Mouse (Mus musculus) retina, postnatal 7 days (tissue): Measurements from ENCODE around the gene Tas2r144.

ENCODE experiments used
- DNase-seq: peaks from one replicate; pipeline ENCODE4 v3.0.0-alpha.2; 2012; ENCODE audit warnings: low read depth, low spot score

Gene Tas2r144

GRCm38 (mm10) chr6:42215028-42215427 lies at the start of gene Tas2r144:
Gene Tas2r144 (plus strand): TSS chr6:42215328.
- DNase-seq, result no peak

DNA sequence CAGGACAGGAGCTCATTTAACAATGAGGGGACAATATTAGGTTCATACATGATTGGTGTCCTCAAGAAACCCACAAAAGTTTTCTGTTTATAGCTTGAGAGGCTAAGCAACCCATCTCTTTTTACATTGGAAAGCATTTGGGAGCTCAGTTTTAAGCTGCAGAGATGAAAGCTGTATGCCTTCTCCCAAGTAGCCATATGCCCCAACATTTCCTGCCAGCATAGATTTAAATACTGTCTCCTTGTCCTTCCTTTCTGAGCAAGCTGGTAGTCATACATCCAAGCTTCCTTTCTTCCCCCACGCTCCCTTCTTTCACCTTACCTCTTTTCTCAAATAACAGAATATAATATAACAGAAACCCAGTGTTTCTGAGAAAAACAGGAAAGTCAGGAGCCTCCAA lies 32.7 kb upstream of the Tas2r144 start:
- no peak for DNase-seq

DNA sequence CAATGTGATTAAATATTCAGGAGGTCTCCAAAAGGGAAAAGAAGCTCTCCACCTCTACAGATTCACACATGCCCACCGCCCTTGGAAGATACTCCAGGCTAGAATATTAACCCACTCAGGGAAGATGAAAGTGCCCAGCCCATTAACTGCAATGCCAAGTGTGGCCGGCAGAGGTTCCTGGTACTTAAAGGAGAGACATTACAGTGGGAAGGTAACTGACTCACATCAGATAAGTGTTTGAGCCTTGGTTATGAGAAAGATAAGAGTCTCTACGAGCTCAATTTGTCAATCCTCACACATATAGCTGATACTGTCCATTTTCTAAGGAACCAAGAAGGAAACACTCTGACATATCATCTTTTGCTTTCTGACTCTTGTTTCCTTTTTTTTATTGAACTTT lies 28.9 kb upstream of the Tas2r144 start:
- DNase-seq, result no peak

- DNase-seq, result no peak
Measured at GRCm38 (mm10) chr6:42197710-42198109, 17.4 kb upstream of the Tas2r144 start.

DNA sequence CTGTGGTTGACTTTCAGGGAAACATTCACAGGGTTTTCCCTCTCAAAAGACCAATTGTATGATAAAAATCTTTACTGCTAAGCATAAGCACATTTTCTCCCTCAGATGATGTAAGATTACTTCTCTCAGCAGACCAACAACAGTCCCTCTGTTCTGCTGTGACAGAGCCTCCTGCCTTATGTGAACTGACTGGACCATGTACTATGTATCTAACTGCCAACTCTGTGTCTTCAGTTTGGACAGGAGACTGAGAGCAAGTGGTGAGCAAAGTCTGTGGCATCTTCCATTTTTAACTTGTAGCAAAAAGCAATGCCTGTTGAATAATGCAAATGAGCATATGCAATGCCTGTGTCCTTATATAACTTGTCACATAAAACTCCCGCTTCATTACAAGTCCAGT lies 15.6 kb upstream of the Tas2r144 start:
- DNase-seq, result no peak

DNA sequence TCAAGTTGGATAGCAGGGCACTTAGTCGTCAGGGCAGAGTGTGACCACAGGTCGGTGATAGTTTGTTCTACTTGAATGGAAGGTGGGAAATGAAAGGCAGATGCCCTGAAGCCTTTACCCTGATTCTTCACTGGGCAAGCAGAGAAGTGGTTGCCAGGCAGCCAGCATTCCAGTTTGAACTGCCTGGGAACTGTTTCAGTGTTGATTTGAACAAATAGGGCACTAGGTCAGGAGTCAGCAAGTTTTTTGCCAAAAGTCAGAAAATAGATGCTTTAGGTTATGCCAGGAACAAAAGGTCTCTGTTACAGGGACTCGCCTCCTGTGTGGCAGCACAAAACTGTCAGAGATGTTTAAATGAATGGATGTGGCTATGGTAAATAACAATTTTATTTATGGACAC lies 7.2 kb downstream of the Tas2r144 start:
- DNase-seq, result no peak

GRCm38 (mm10) chr6:42225046-42225445 lies 9.9 kb downstream of the Tas2r144 start:
- DNase-seq, result no peak

DNA sequence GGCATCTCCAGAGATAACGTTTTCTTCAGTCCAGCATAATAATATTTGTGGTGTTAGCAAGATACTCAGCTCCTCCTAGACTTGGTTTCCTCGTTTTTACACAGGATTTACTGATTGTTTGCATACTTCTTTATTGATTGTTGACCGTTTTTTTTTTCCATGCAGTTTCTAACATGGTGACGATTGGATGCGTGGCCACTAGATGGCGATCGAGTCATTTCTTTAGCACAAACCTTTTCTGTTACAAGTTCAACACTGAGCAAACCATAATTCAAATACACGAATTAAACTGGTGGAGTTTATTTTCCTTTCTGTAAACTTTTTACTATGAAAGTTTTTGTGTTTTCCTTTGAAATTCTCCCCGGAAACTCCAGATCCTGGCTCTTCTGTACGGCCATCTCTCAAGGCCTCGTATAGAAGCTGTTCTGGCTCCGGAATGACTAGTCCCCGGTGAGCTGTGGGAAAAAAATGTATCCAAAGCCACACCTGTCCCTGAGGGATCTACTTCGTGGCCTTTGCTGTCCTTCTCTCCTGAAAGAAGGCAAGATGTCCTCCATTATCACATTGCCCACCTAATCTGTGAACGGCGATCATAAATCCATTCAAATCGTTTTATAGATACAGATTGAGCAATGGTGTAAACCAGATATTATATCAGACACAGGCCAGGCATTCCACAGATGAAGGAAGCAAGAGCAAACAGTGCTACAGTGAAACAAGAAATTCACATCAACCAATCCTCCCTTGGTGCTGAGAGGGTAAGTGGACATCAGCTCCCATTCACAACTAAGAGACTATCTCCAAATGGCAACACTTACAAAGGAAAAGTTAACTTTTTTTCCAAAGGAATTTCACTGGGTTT lies 12.3 kb downstream of the Tas2r144 start:
- peak; percentile 62 for DNase-seq

DNA sequence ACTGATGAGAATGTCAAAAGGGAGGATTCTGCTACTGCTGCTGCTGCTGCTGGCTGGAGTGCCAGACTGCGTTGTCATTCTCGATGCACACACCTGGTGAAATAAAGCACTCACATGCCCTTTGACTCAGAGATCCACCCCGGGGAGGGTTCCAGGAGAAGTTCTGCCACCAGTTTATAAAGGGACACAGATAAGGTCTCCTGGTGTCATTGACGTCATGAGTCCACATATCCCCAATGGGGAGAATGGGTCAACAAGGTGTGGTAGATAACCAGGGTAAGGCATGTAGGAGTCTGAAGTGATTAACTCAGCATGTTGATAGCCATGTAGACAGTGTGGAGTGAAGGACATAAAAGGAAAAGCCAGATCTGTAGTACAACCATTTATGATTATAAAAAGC lies 14.5 kb downstream of the Tas2r144 start:
- no peak for DNase-seq

- DNase-seq, result no peak
Measured at GRCm38 (mm10) chr6:42231191-42231590, 16.1 kb downstream of the Tas2r144 start.

- DNase-seq, result no peak
Measured at GRCm38 (mm10) chr6:42237276-42237805, 22.2 kb downstream of the Tas2r144 start.

GRCm38 (mm10) chr6:42241311-42242045 lies 26.4 kb downstream of the Tas2r144 start:
- DNase-seq, result no peak

GRCm38 (mm10) chr6:42245711-42246353 lies 30.7 kb downstream of the Tas2r144 start, which contains the start of gene Gstk1:
Gene Gstk1 (plus strand): TSS chr6:42245935.
- peak; percentile 68 for DNase-seq

DNA sequence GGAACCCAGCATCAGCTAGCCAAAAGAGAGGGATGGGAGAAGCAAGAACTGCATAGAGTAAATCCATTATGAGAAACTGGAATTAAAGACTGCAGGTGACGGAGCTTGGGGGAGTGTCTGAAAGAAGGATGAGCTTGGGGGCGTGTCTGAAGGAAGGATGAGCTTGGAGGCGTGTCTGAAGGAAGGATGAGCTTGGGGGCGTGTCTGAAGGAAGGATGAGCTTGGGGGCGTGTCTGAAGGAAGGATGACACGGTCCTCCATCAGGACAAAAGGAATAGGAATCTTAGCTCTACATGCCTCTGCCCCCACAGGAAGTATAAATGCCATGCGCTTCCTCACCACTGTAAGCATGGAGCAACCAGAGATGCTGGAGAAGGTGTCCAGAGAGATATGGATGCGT lies 32.0 kb downstream of the Tas2r144 start:
- no peak for DNase-seq

- no peak for DNase-seq
Measured at GRCm38 (mm10) chr6:42247981-42248380, 32.9 kb downstream of the Tas2r144 start.

GRCm38 (mm10) chr6:42251791-42252190 lies 36.7 kb downstream of the Tas2r144 start:
- no peak for DNase-seq

GRCm38 (mm10) chr6:42253103-42253502 lies 38.0 kb downstream of the Tas2r144 start:
- DNase-seq, result no peak

GRCm38 (mm10) chr6:42257303-42257863 lies 42.3 kb downstream of the Tas2r144 start:
- peak; percentile 16 for DNase-seq

DNA sequence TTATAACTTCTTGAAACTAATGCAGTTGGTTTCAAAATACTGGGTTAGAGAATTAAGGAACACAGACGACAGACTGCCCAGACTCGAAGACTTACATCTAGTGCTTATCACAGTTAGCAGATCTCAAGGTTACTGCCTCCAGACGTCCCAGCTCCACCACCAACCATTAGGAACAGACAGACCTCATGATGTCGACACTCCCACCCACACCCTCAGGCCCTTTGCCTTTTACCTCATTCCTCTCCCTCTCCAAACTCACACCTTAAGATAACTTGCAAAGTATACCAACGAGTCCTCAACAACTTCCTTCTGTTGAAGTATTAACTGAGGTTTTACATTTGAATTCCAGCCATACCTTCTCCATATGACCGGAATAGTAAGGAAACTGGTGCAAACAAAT lies 45.3 kb downstream of the Tas2r144 start:
- no peak for DNase-seq

DNA sequence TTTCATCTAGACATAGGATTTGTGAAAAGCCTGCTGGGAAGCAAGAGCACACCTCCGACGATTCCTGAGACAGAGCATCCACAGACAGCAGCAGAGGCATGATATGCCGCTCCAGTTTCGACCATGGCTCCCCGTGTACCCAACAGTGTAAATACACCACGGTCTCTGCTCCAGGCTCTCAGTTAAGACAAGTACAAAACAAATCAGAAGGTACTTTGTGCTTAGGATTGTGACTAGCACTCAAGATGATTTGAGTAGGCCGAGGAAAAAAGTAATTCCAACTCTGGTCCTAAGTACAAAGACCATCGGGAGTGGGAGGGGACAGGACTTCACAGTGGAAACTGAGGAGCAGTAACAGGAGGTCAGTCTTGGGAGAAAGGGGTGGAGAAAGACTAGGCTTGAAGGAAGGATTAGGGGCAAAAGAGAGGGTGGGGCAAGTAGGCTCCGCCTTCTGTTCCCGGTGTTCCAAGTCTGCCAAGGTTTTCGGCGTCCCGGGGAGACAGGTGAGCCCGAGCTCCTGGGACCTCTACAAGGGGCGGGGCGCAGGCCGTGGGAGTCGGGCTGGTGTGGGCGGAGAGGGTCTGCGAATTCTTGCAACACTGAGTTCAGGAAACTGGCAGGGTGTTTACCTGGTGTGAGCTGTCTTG lies 46.5 kb downstream of the Tas2r144 start, which contains the start of gene Tmem139:
Gene Tmem139, plus strand, starts transcription at position 447 of the 647 bp plus-strand sequence.
- no peak for DNase-seq
